Mouse (Mus musculus): ENCODE measurements around the gene Hmcn1.

DNA sequence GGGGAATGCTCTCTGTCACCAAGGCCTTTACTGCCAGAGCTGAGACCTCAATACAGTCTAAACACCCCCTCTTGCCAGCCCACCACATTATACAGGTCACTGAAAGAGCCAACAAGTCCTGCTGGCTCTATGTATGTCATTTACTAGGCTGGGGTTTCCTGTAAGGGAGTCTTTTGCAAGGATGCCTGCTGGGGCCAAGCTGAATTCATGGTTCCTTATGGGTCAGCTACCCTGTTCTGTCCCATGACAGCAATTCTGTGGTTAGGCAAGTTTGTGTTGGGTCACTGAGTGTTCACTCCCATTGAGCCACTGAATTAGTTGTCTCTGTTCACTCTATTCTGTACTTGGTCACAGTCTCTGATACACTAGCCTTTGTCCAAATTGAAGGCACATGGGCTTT, 405.8 kb downstream of the Hmcn1 start:
- no peak for TF ChIP-seq GATA1 (IDR thresholded peaks at IDR 0.05; ENCODE audit: low read length)
- no peak for TF ChIP-seq TAL1 (IDR thresholded peaks at IDR 0.05; ENCODE audit: low read length)
